In genomic region chr7:44828706-44829105, GRCm38 (mm10) we compare ENCODE assay signal across 22 mouse cellular contexts.
"Had no signal": no experiment of that assay in that cellular context is flagged by ENCODE, and none has a peak within 500 bp of the region (broad histone marks: within the 10 kb centered on the region; RNA-seq: fewer than 3 reads in every experiment).

No protein-coding gene starts in this region.

- H3K27me3 ChIP-seq: kidney, embryonic 15.5 days; limb, embryonic 13.5 days; liver, embryonic 12.5 days; liver, embryonic 15.5 days; lung, embryonic 15.5 days; midbrain, embryonic 12.5 days; midbrain, embryonic 15.5 days had no signal

- H3K4me3 ChIP-seq: kidney, embryonic 15.5 days; limb, embryonic 10.5 days; limb, embryonic 13.5 days; liver, embryonic 12.5 days; liver, embryonic 15.5 days; lung, embryonic 15.5 days; midbrain, embryonic 12.5 days; midbrain, embryonic 15.5 days had no signal

- H3K27ac ChIP-seq: kidney, embryonic 15.5 days; limb, embryonic 10.5 days; limb, embryonic 13.5 days; liver, embryonic 12.5 days; liver, embryonic 15.5 days; lung, embryonic 15.5 days; midbrain, embryonic 12.5 days; midbrain, embryonic 15.5 days; stomach, postnatal 0 days had no signal

- H3K4me2 ChIP-seq: kidney, embryonic 15.5 days; limb, embryonic 13.5 days; liver, embryonic 12.5 days; liver, embryonic 15.5 days; lung, embryonic 15.5 days; midbrain, embryonic 12.5 days; midbrain, embryonic 15.5 days had no signal

- H3K4me1 ChIP-seq: midbrain, embryonic 15.5 days had no signal

- ATAC-seq: liver, embryonic 12.5 days; midbrain, embryonic 15.5 days had no signal

- DNase-seq: kidney, adult 8-10 months; kidney, postnatal 10 days; kidney, postnatal 36 days; liver; lung, adult 18-20 months; lung, postnatal 10 days; lung, postnatal 36 days; right cerebral cortex, adult 18-20 months; right cerebral cortex, postnatal 14 days; right cerebral cortex, postnatal 4 days; thymus, adult 2 months; thymus, postnatal 14 days; thymus, postnatal 4 days had no signal

- H3K9ac ChIP-seq: kidney, embryonic 15.5 days; limb, embryonic 13.5 days; liver, embryonic 12.5 days; liver, embryonic 15.5 days; lung, embryonic 15.5 days; midbrain, embryonic 12.5 days; midbrain, embryonic 15.5 days had no signal

- H3K9me3 ChIP-seq: kidney, embryonic 15.5 days; limb, embryonic 10.5 days; limb, embryonic 13.5 days; liver, embryonic 12.5 days; liver, embryonic 15.5 days; lung, embryonic 15.5 days; midbrain, embryonic 12.5 days; midbrain, embryonic 15.5 days had no signal
